ENCODE assay signal across 8 mouse cellular contexts in the genomic region with DNA sequence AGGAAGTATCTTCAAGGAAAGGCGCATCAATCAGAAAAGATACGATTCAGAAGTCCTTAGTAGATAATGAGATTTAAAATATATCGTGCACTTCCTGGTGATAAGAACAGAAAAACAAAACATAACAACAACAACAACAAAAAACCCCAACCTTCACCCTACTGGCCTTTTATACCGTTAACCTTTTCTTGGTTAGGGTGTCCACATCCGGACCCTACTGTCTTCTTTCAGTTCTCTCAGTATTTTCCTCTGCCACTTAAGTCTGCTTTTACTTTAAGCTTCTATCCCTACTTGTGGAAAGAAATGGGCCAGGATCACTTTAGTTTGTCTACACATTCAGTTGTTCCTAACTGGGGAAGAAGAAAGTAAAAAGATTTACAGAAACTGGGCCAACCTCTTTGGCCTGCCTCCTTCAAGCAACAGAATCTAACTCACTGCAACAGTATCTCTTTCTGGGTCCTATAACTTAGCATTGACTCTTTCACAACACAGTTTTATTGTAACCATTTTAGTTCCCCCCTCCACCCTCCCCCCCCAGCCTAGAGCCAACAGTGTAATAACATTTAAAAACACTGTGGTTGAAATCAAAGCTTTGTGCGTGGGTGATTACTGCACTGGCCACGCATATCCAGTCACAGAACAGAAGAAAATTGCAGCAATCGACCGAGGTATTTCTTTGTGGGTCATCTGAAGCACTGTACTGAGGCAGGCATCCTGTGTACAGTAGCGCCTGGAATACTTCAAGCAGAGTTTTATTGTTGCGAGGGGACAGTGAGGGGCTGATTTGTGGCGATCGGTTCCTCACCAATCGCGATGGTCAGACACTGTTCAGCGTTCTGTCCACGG. TPM values are rescaled to one million over a fixed set of nuclear protein-coding genes. Genes with fewer than 3 reads are reported as not detected.
DNase-seq lines count a peak whose midpoint lies in the region; ATAC-seq and TF ChIP-seq lines count a peak whose summit lies in the region.

No protein-coding gene starts in this region.

- no peaks in the 10 kb centered on the region for H3K27me3 ChIP-seq in kidney, embryonic 15.5 days
- H3K27me3 ChIP-seq in hindbrain, embryonic 14.5 days (ENCODE audit: control insufficient read depth, insufficient read depth, low read length) = no peaks in the 10 kb centered on the region
- no peaks in the 10 kb centered on the region for H3K27me3 ChIP-seq in midbrain, embryonic 13.5 days

- ATAC-seq in kidney, embryonic 15.5 days (replicated peaks; ENCODE audit: low FRiP score) = peak; percentile 78
- peak; percentile 72 for ATAC-seq in hindbrain, embryonic 14.5 days (ENCODE audit: low FRiP score)
- peak; percentile 1; the same call in 1 of the 2 replicates for ATAC-seq in midbrain, embryonic 13.5 days

- H3K27ac ChIP-seq in kidney, embryonic 15.5 days = peak overlapping the region; percentile 99
- peak overlapping the region; percentile 38 for H3K27ac ChIP-seq in bone marrow macrophage, adult 2 months (ENCODE audit: insufficient read depth, low read depth, low read length)
- peak overlapping the region; percentile 38 for H3K27ac ChIP-seq in hindbrain, embryonic 14.5 days
- H3K27ac ChIP-seq in midbrain, embryonic 13.5 days = peak overlapping the region; percentile 100; the same call in 1 of the 2 replicates

- no peaks in the 10 kb centered on the region for H3K9me3 ChIP-seq in kidney, embryonic 15.5 days (replicated peaks)
- no peaks in the 10 kb centered on the region for H3K9me3 ChIP-seq in hindbrain, embryonic 14.5 days (ENCODE audit: control insufficient read depth, low read length)
- no peaks in the 10 kb centered on the region for H3K9me3 ChIP-seq in midbrain, embryonic 13.5 days

- WGBS in kidney, embryonic 15.5 days = 20% methylated on average over 17 of the region's 17 CpGs
- WGBS in hindbrain, embryonic 14.5 days = 27% methylated on average over 17 of the region's 17 CpGs
- WGBS in midbrain, embryonic 13.5 days = 27% methylated on average over 17 of the region's 17 CpGs

- H3K36me3 ChIP-seq in kidney, embryonic 15.5 days = no peaks in the 10 kb centered on the region
- no peaks in the 10 kb centered on the region for H3K36me3 ChIP-seq in hindbrain, embryonic 14.5 days (replicated peaks; ENCODE audit: control insufficient read depth, insufficient read depth)
- no peaks in the 10 kb centered on the region for H3K36me3 ChIP-seq in midbrain, embryonic 13.5 days

- H3K4me1 ChIP-seq in kidney, embryonic 15.5 days = peaks cover 19% of the 10 kb centered on the region
- peaks cover 18% of the 10 kb centered on the region for H3K4me1 ChIP-seq in bone marrow macrophage, adult 2 months (ENCODE audit: control insufficient read depth, insufficient read depth, low read length)
- peaks cover 13% of the 10 kb centered on the region for H3K4me1 ChIP-seq in hindbrain, embryonic 14.5 days (replicated peaks; ENCODE audit: control insufficient read depth, insufficient read depth, low read length)
- H3K4me1 ChIP-seq in midbrain, embryonic 13.5 days (replicated peaks) = peaks cover 19% of the 10 kb centered on the region

- TF ChIP-seq CTCF in bone marrow macrophage, adult 2 months (IDR thresholded peaks at IDR 0.05; ENCODE audit: low read depth, low read length) = no peak

- no peak for DNase-seq in kidney, postnatal 10 days
- no peak for DNase-seq in hindbrain, embryonic 14.5 days (ENCODE audit: low spot score)
- DNase-seq in retina, postnatal 1 day = no peak
- no peak for DNase-seq in right cerebral cortex, postnatal 10 days (ENCODE audit: low spot score in 2 of 2)
- no peak for DNase-seq in spleen, postnatal 14 days (ENCODE audit: low spot score in 2 of 2)

- no peak for TF ChIP-seq POLR2A in bone marrow macrophage, adult 2 months (IDR thresholded peaks at IDR 0.05; ENCODE audit: borderline replicate concordance, low read depth, low read length)

- H3K9ac ChIP-seq in kidney, embryonic 15.5 days = peak overlapping the region; percentile 46; the same call in 1 of the 2 replicates
- H3K9ac ChIP-seq in hindbrain, embryonic 14.5 days = no peak overlapping the region
- H3K9ac ChIP-seq in midbrain, embryonic 13.5 days (replicated peaks) = no peak overlapping the region

- peak overlapping the region; percentile 75 for H3K4me2 ChIP-seq in kidney, embryonic 15.5 days
- peak overlapping the region; percentile 76 for H3K4me2 ChIP-seq in hindbrain, embryonic 14.5 days (replicated peaks)
- H3K4me2 ChIP-seq in midbrain, embryonic 13.5 days (replicated peaks) = peak overlapping the region; percentile 75

- peak overlapping the region; percentile 74 for H3K4me3 ChIP-seq in kidney, embryonic 15.5 days (replicated peaks)
- peak overlapping the region; percentile 78 for H3K4me3 ChIP-seq in bone marrow macrophage, adult 2 months (ENCODE audit: insufficient read depth, low read length)
- peak overlapping the region; percentile 93 for H3K4me3 ChIP-seq in hindbrain, embryonic 14.5 days (replicated peaks; ENCODE audit: low read length)
- peak overlapping the region; percentile 97 for H3K4me3 ChIP-seq in midbrain, embryonic 13.5 days (replicated peaks)

RNA-seq across cellular contexts. Expression of a gene that starts 0.8 kb away (rescaled TPM):
- polyA plus RNA-seq in kidney, embryonic 15.5 days (2015; fragmentation: Nextera tagmentation; extraction: Ambion mirVana) = 16.7 and 17.2 TPM in 2 replicates
- 25.8 and 27.3 TPM in 2 replicates for polyA plus RNA-seq in bone marrow macrophage, adult 2 months (2012; ENCODE audit: insufficient read depth, insufficient read length, missing spikeins)
- polyA plus RNA-seq in hindbrain, embryonic 14.5 days (2014; fragmentation: Nextera tagmentation; extraction: Ambion mirVana) = 61.1 and 68.3 TPM in 2 replicates
- 40.7 and 46.3 TPM in 2 replicates for polyA plus RNA-seq in midbrain, embryonic 13.5 days (2015; fragmentation: Nextera tagmentation; extraction: Ambion mirVana)

Comparison
In these comparisons a context has a peak if more than half of its experiments do, and no peak if none do; other contexts are left out.
1. ATAC-seq: peak in every context shown above with its lines; median percentile 78 in kidney, embryonic 15.5 days; 72 in hindbrain, embryonic 14.5 days; 1 in midbrain, embryonic 13.5 days.
2. H3K27ac ChIP-seq: peak in every context shown above with its lines; median percentile 100 in midbrain, embryonic 13.5 days; 99 in kidney, embryonic 15.5 days; 38 in bone marrow macrophage, adult 2 months; 38 in hindbrain, embryonic 14.5 days.